Mouse (Mus musculus) gastrocnemius, postnatal 14 days (tissue): ENCODE data around the gene Slc25a22. TPM values are rescaled to one million over a fixed set of nuclear protein-coding genes. Genes with fewer than 3 reads are reported as not detected.
A peak's percentile ranks its signal among the peaks of the same experiment; 100 is the strongest.
"Not testable (repeated sequence)": the region's sequence is repeated elsewhere in the genome, so short reads cannot be mapped to it uniquely, and the experiment has no call there.

Experiments used
- DNase-seq: peaks from one replicate; pipeline ENCODE4 v3.0.0; 2021; ENCODE audit warnings: mixed read lengths
- intact Hi-C: fragments of 180-260 bp; cut with DNase I; formaldehyde crosslinking; loops from one replicate; pipeline ENCODE4 v1.15.1; 2025; ENCODE audit warnings: low total_unique reads
- total RNA-seq, 2 experiments: library from RNA; stranded (reverse); gene quantifications; 2 replicates each; pipeline ENCODE4 v1.2.3; 2021

The Slc25a22 gene
- total RNA-seq, 2 experiments from 2014 or later: 14.8 to 32.4 TPM

GRCm38 (mm10) chr7:141428701-141429100, 9.0 kb downstream of the Slc25a22 start:
- intact Hi-C loops: no loop called here
- no peak for DNase-seq

- intact Hi-C loops: no loop called here
- DNase-seq: no peak
Measured at GRCm38 (mm10) chr7:141426948-141427730, 10.6 kb downstream of the Slc25a22 start.

GRCm38 (mm10) chr7:141423811-141424210, 13.9 kb downstream of the Slc25a22 start:
- intact Hi-C loops: no loop called here
- DNase-seq: no peak

GRCm38 (mm10) chr7:141420030-141420702, 17.5 kb downstream of the Slc25a22 start:
- DNase-seq: no peak
- intact Hi-C loops: no loop called here

- no peak for DNase-seq
- intact Hi-C loops: no loop called here
Measured at GRCm38 (mm10) chr7:141418970-141419369, 18.7 kb downstream of the Slc25a22 start.

GRCm38 (mm10) chr7:141417731-141418681, 19.7 kb downstream of the Slc25a22 start:
- DNase-seq: no peak
- intact Hi-C loops: no loop called here

- DNase-seq: no peak
- intact Hi-C loops: no loop called here
Measured at GRCm38 (mm10) chr7:141416144-141416841, 21.4 kb downstream of the Slc25a22 start.

- intact Hi-C loops: no loop called here
- DNase-seq: peak; percentile 100
Measured at GRCm38 (mm10) chr7:141413809-141414584, 23.7 kb downstream of the Slc25a22 start, which contains the start of gene Gatd1. TSS of gene Gatd1 (minus strand) at chr7:141414136.

- no peak for DNase-seq
- intact Hi-C loops: no loop called here
Measured at GRCm38 (mm10) chr7:141413331-141413730, 24.4 kb downstream of the Slc25a22 start.

- intact Hi-C loops: no loop called here
- DNase-seq: no peak
Measured at GRCm38 (mm10) chr7:141411667-141412066, 26.0 kb downstream of the Slc25a22 start.

- DNase-seq: no peak
- intact Hi-C loops: no loop called here
Measured at GRCm38 (mm10) chr7:141410631-141411030, 27.1 kb downstream of the Slc25a22 start.

GRCm38 (mm10) chr7:141408833-141409232, 28.9 kb downstream of the Slc25a22 start:
- peak; percentile 84 for DNase-seq
- intact Hi-C loops: loop anchor here (5.0 to 10.0 kb wide), 2 partner anchors 33 to 116 kb away; partner anchors contain the start of gene Pidd1

GRCm38 (mm10) chr7:141407670-141408069, 30.0 kb downstream of the Slc25a22 start:
- intact Hi-C loops: loop anchor here (5.0 to 10.0 kb wide), 2 partner anchors 35 to 117 kb away; partner anchors contain the start of gene Pidd1
- not testable (repeated sequence) for DNase-seq

- intact Hi-C loops: loop anchor here (5.0 to 10.0 kb wide), 2 partner anchors 37 to 119 kb away; partner anchors contain the start of gene Pidd1
- no peak for DNase-seq
Measured at GRCm38 (mm10) chr7:141405466-141405865, 32.2 kb downstream of the Slc25a22 start.

- peak; percentile 57 for DNase-seq
- intact Hi-C loops: loop anchor here (10.0 kb wide), 1 partner anchor 121 kb away; no protein-coding TSS in a partner anchor
Measured at GRCm38 (mm10) chr7:141403305-141403704, 34.4 kb downstream of the Slc25a22 start.

GRCm38 (mm10) chr7:141395348-141395747, 42.3 kb downstream of the Slc25a22 start:
- intact Hi-C loops: no loop called here

GRCm38 (mm10) chr7:141394771-141395170, 42.9 kb downstream of the Slc25a22 start:
- peak; percentile 63 for DNase-seq
- intact Hi-C loops: no loop called here

More at GRCm38 (mm10) chr7:141395348-141395747, 42.3 kb downstream of the Slc25a22 start:
- no peak for DNase-seq

GRCm38 (mm10) chr7:141394158-141394557, 43.5 kb downstream of the Slc25a22 start:
- DNase-seq: no peak
- intact Hi-C loops: no loop called here
